8 mouse cellular contexts compared by ENCODE assay signal in genomic region chr13:92733741-92734140, GRCm38 (mm10).
A peak's percentile ranks its signal among the peaks of the same experiment; 100 is the strongest.
DNase-seq lines count a peak whose midpoint lies in the region; ATAC-seq and TF ChIP-seq lines count a peak whose summit lies in the region.

No protein-coding gene starts in this region.

- peak; percentile 52 for ATAC-seq in midbrain, embryonic 14.5 days (ENCODE audit: low FRiP score, low TSS enrichment)
- peak; percentile 75 for ATAC-seq in forebrain, embryonic 16.5 days
- peak; percentile 45; the same call in 1 of the 2 replicates for ATAC-seq in midbrain, postnatal 0 days (ENCODE audit: low FRiP score)

- no peaks in the 10 kb centered on the region for H3K36me3 ChIP-seq in midbrain, embryonic 14.5 days (ENCODE audit: control insufficient read depth, insufficient read depth, low read length)
- no peaks in the 10 kb centered on the region for H3K36me3 ChIP-seq in midbrain, embryonic 10.5 days
- H3K36me3 ChIP-seq in forebrain, embryonic 16.5 days (ENCODE audit: control insufficient read depth, insufficient read depth) = no peaks in the 10 kb centered on the region
- no peaks in the 10 kb centered on the region for H3K36me3 ChIP-seq in midbrain, postnatal 0 days (ENCODE audit: insufficient read depth, low read length)

- peaks cover 3% of the 10 kb centered on the region; the same call in 1 of the 2 replicates for H3K4me1 ChIP-seq in midbrain, embryonic 14.5 days (ENCODE audit: control insufficient read depth, insufficient read depth, low read length)
- H3K4me1 ChIP-seq in midbrain, embryonic 10.5 days = peaks cover 16% of the 10 kb centered on the region
- H3K4me1 ChIP-seq in forebrain, embryonic 16.5 days (replicated peaks; ENCODE audit: control insufficient read depth, insufficient read depth, low read length) = peaks cover 35% of the 10 kb centered on the region
- no peaks in the 10 kb centered on the region for H3K4me1 ChIP-seq in midbrain, postnatal 0 days (ENCODE audit: insufficient read depth, low read length)

- no peak overlapping the region for H3K4me2 ChIP-seq in midbrain, embryonic 14.5 days (ENCODE audit: low read length)
- H3K4me2 ChIP-seq in forebrain, embryonic 16.5 days (ENCODE audit: low read length) = no peak overlapping the region
- H3K4me2 ChIP-seq in midbrain, postnatal 0 days (ENCODE audit: low read depth, low read length, poor library complexity, severe bottlenecking) = no peak overlapping the region

- DNase-seq in adrenal gland, postnatal 25 days = peak; percentile 22
- DNase-seq in adrenal gland, postnatal 14 days = no peak
- DNase-seq in midbrain, embryonic 14.5 days = peak; percentile 62
- no peak for DNase-seq in midbrain, embryonic 10.5 days (ENCODE audit: low spot score)
- peak; percentile 88 for DNase-seq in midbrain, postnatal 0 days (ENCODE audit: low spot score)
- DNase-seq in spleen, postnatal 36 days (ENCODE audit: low spot score in 2 of 2) = no peak
- no peak for DNase-seq in ovary, postnatal 14 days (ENCODE audit: low spot score)

- no peak for TF ChIP-seq CTCF in midbrain, postnatal 0 days (IDR thresholded peaks at IDR 0.05)

- H3K9me3 ChIP-seq in midbrain, embryonic 14.5 days (ENCODE audit: control insufficient read depth, low read length) = no peaks in the 10 kb centered on the region
- no peaks in the 10 kb centered on the region for H3K9me3 ChIP-seq in midbrain, embryonic 10.5 days (replicated peaks)
- no peaks in the 10 kb centered on the region for H3K9me3 ChIP-seq in forebrain, embryonic 16.5 days (ENCODE audit: control insufficient read depth, low read length)
- H3K9me3 ChIP-seq in midbrain, postnatal 0 days (ENCODE audit: low read length) = no peaks in the 10 kb centered on the region

- no peak overlapping the region for H3K4me3 ChIP-seq in midbrain, embryonic 14.5 days (replicated peaks; ENCODE audit: low read depth, low read length)
- no peak overlapping the region for H3K4me3 ChIP-seq in midbrain, embryonic 10.5 days
- H3K4me3 ChIP-seq in forebrain, embryonic 16.5 days (replicated peaks; ENCODE audit: low read length) = no peak overlapping the region
- H3K4me3 ChIP-seq in midbrain, postnatal 0 days (ENCODE audit: low read depth, low read length) = no peak overlapping the region

- no peak overlapping the region for H3K9ac ChIP-seq in midbrain, embryonic 14.5 days (replicated peaks; ENCODE audit: low read length)
- H3K9ac ChIP-seq in forebrain, embryonic 16.5 days (replicated peaks; ENCODE audit: low read depth, low read length) = no peak overlapping the region
- H3K9ac ChIP-seq in midbrain, postnatal 0 days (replicated peaks; ENCODE audit: low read length, poor library complexity, severe bottlenecking) = no peak overlapping the region

- 77% methylated on average over 11 of the region's 11 CpGs for WGBS in midbrain, embryonic 14.5 days
- WGBS in midbrain, embryonic 10.5 days = 86% methylated on average over 11 of the region's 11 CpGs
- 39% methylated on average over 11 of the region's 11 CpGs for WGBS in forebrain, embryonic 16.5 days
- WGBS in midbrain, postnatal 0 days = 74% methylated on average over 11 of the region's 11 CpGs

- no peak overlapping the region for H3K27ac ChIP-seq in midbrain, embryonic 14.5 days (replicated peaks; ENCODE audit: low read depth, low read length)
- no peak overlapping the region for H3K27ac ChIP-seq in midbrain, embryonic 10.5 days (replicated peaks)
- H3K27ac ChIP-seq in forebrain, embryonic 16.5 days (ENCODE audit: low read length) = peak overlapping the region; percentile 81
- no peak overlapping the region for H3K27ac ChIP-seq in midbrain, postnatal 0 days (ENCODE audit: low read depth, low read length)

- no peaks in the 10 kb centered on the region for H3K27me3 ChIP-seq in midbrain, embryonic 14.5 days (ENCODE audit: control insufficient read depth, insufficient read depth, low read length)
- H3K27me3 ChIP-seq in midbrain, embryonic 10.5 days (ENCODE audit: low read depth, poor library complexity, severe bottlenecking) = no peaks in the 10 kb centered on the region
- H3K27me3 ChIP-seq in forebrain, embryonic 16.5 days (replicated peaks; ENCODE audit: control insufficient read depth, insufficient read depth, low read length) = no peaks in the 10 kb centered on the region
- no peaks in the 10 kb centered on the region for H3K27me3 ChIP-seq in midbrain, postnatal 0 days (ENCODE audit: insufficient read depth, low read length)

Comparison
In these comparisons a context has a peak if more than half of its experiments do, and no peak if none do; other contexts are left out.
1. DNase-seq: peak in adrenal gland, postnatal 25 days (single experiment), midbrain, embryonic 14.5 days (single experiment) and midbrain, postnatal 0 days (single experiment); none in adrenal gland, postnatal 14 days (single experiment), midbrain, embryonic 10.5 days (single experiment), spleen, postnatal 36 days (0 of 2) and ovary, postnatal 14 days (single experiment).
2. Peak in every context shown above with its lines, with median percentiles within 50 percentile points of each other: ATAC-seq.